Mouse (Mus musculus) CH12.LX (cell line): ENCODE results near the gene Nkx2-5. TPM values are rescaled to one million over a fixed set of nuclear protein-coding genes. Genes with fewer than 3 reads are reported as not detected.

Experiments
- DNase-seq: peaks from one replicate; pipeline ENCODE4 v3.0.0-alpha.2; 2013; ENCODE audit errors: extremely low read depth
- H3K27ac ChIP-seq: 2 replicates; pipeline ENCODE4 v1.5.1; 2012; ENCODE audit warnings: low read depth, mild to moderate bottlenecking, control low read depth, moderate library complexity; ENCODE audit not compliant: insufficient read depth
- H3K27me3 ChIP-seq: replicated peaks from 2 replicates; pipeline ENCODE3; 2012; ENCODE audit warnings: inconsistent platforms
- H3K36me3 ChIP-seq, 2 experiments: replicated peaks in 1 of 2; 2 replicates each; pipeline versions ENCODE3 to v1.6.1; 2012; ENCODE audit warnings: inconsistent platforms in 1 of 2, low read length in 1 of 2, mild to moderate bottlenecking in 1 of 2, mixed read lengths in 1 of 2, moderate library complexity in 1 of 2; ENCODE audit not compliant: control insufficient read depth in 1 of 2, insufficient read depth in 1 of 2
- H3K4me1 ChIP-seq, 2 experiments: 2 replicates each; pipeline ENCODE4 v1.6.1; 2012; ENCODE audit warnings: inconsistent platforms in 1 of 2, moderate library complexity in 1 of 2; ENCODE audit not compliant: insufficient read depth in 2 of 2, control insufficient read depth in 1 of 2
- H3K4me2 ChIP-seq: 2 replicates; pipeline ENCODE4 v1.6.1; 2012; ENCODE audit warnings: low read depth, mild to moderate bottlenecking, control low read depth; ENCODE audit not compliant: poor library complexity, insufficient read depth, severe bottlenecking
- H3K4me3 ChIP-seq, 3 experiments: fragments of 150-350 bp in 1 of 3; sonication (generic) in 1 of 3; replicated peaks in 1 of 3; 2 replicates each; pipeline versions ENCODE3 to v1.5.1; 2011 to 2012; ENCODE audit warnings: low read depth in 2 of 3, low read length in 2 of 3, mild to moderate bottlenecking in 2 of 3, moderate library complexity in 2 of 3, control low read depth in 1 of 3, improper control_type of control experiment in 1 of 3, inconsistent platforms in 1 of 3, mixed read lengths in 1 of 3; ENCODE audit not compliant: poor library complexity in 1 of 3
- H3K79me2 ChIP-seq: replicated peaks from 2 replicates; pipeline ENCODE4 v1.6.1; 2012; ENCODE audit warnings: mild to moderate bottlenecking, moderate library complexity; ENCODE audit not compliant: control insufficient read depth, poor library complexity, insufficient read depth, severe bottlenecking; ENCODE audit errors: extremely low read depth
- H3K9ac ChIP-seq: 2 replicates; pipeline ENCODE4 v1.6.1; 2012; ENCODE audit warnings: low read depth, mild to moderate bottlenecking, control low read depth, moderate library complexity; ENCODE audit not compliant: insufficient read depth
- H3K9me3 ChIP-seq: replicated peaks from 2 replicates; pipeline ENCODE3; 2012; ENCODE audit warnings: low read length, inconsistent platforms, mixed read lengths
- CHD1 ChIP-seq: IDR thresholded peaks from 2 replicates; pipeline ENCODE4 v1.6.1; 2012; ENCODE audit warnings: low read depth, low read length, improper control_type of control experiment, inconsistent platforms
- CHD2 ChIP-seq: IDR thresholded peaks from 2 replicates; pipeline ENCODE4 v1.6.1; 2011; ENCODE audit warnings: low read length, improper control_type of control experiment
- CTCF ChIP-seq, 2 experiments: IDR thresholded peaks in 1 of 2; conservative IDR thresholded peaks in 1 of 2; 2 replicates each; pipeline ENCODE4 v1.5.1; 2011 to 2012; ENCODE audit warnings: low read depth in 2 of 2, low read length in 2 of 2, improper control_type of control experiment in 1 of 2, inconsistent platforms in 1 of 2, mild to moderate bottlenecking in 1 of 2, moderate library complexity in 1 of 2
- E2F4 ChIP-seq: IDR thresholded peaks from 2 replicates; pipeline ENCODE4 v1.6.1; 2011; ENCODE audit warnings: low read depth, low read length, improper control_type of control experiment; ENCODE audit not compliant: insufficient replicate concordance
- IRF4 ChIP-seq: IDR thresholded peaks from 2 replicates; pipeline ENCODE4 v1.6.1; 2014; ENCODE audit warnings: low read depth, mild to moderate bottlenecking, inconsistent platforms, low read length, improper control_type of control experiment
- JUND ChIP-seq: conservative IDR thresholded peaks from 2 replicates; pipeline ENCODE4 v1.6.1; 2011; ENCODE audit warnings: low read depth, low read length, improper control_type of control experiment
- KAT2A ChIP-seq: IDR thresholded peaks from 2 replicates; pipeline ENCODE4 v1.6.1; 2012; ENCODE audit warnings: low read length, improper control_type of control experiment, inconsistent platforms; ENCODE audit not compliant: insufficient replicate concordance
- MAFK ChIP-seq: IDR thresholded peaks from 2 replicates; pipeline ENCODE4 v1.6.1; 2011; ENCODE audit warnings: low read length, improper control_type of control experiment; ENCODE audit not compliant: insufficient replicate concordance
- MEF2A ChIP-seq: IDR thresholded peaks from 2 replicates; pipeline ENCODE4 v1.6.1; 2014; ENCODE audit warnings: low read depth, mild to moderate bottlenecking, inconsistent platforms, low read length, improper control_type of control experiment, borderline replicate concordance
- MYC ChIP-seq: IDR thresholded peaks from 2 replicates; pipeline ENCODE4 v1.6.1; 2011; ENCODE audit warnings: low read depth, mild to moderate bottlenecking, improper control_type of control experiment, low read length
- NELFE ChIP-seq: IDR thresholded peaks from 2 replicates; pipeline ENCODE4 v1.6.1; 2011; ENCODE audit warnings: low read depth, low read length, improper control_type of control experiment
- NRF1 ChIP-seq: IDR thresholded peaks from 2 replicates; pipeline ENCODE4 v1.6.1; 2014; ENCODE audit warnings: low read depth, mild to moderate bottlenecking, inconsistent platforms, low read length, improper control_type of control experiment, moderate library complexity
- PAX5 ChIP-seq: IDR thresholded peaks from 2 replicates; pipeline ENCODE4 v1.6.1; 2012; ENCODE audit warnings: low read length, inconsistent platforms, mixed read lengths
- POLR2A ChIP-seq: IDR thresholded peaks from 2 replicates; pipeline ENCODE4 v1.6.1; 2011; ENCODE audit warnings: low read depth, mild to moderate bottlenecking, improper control_type of control experiment, low read length
- TCF12 ChIP-seq: IDR thresholded peaks from 2 replicates; pipeline ENCODE4 v1.6.1; 2014; ENCODE audit warnings: low read depth, mild to moderate bottlenecking, inconsistent platforms, low read length, improper control_type of control experiment
- ZKSCAN1 ChIP-seq: IDR thresholded peaks from 2 replicates; pipeline ENCODE4 v1.6.1; 2012; ENCODE audit warnings: low read depth, inconsistent platforms, low read length, improper control_type of control experiment, borderline replicate concordance
- ZMIZ1 ChIP-seq: IDR thresholded peaks from 2 replicates; pipeline ENCODE4 v1.6.1; 2012; ENCODE audit warnings: low read depth, mild to moderate bottlenecking, inconsistent platforms, low read length, improper control_type of control experiment
- ZNF384 ChIP-seq: IDR thresholded peaks from 2 replicates; pipeline ENCODE4 v1.6.1; 2012; ENCODE audit warnings: low read depth, low read length, improper control_type of control experiment, inconsistent platforms
- dilution Hi-C: fragments of 300-500 bp; cut with MboI; formaldehyde crosslinking; loops from 2 replicates; pipeline ENCODE4 v1.14.3; 2020; ENCODE audit warnings: low sequenced_read_pairs; ENCODE audit not compliant: extremely low pct_unique_long_range_greater_than_20kb, extremely low pct_ligation_motif_present
- in situ Hi-C: fragments of 300-500 bp; cut with MboI; formaldehyde crosslinking; loops from 3 replicates; pipeline ENCODE4 v1.14.3; 2019; ENCODE audit warnings: low sequenced_read_pairs, low pct_ligation_motif_present, low pct_unique_long_range_greater_than_20kb, mixed read lengths
- polyA plus RNA-seq: library from polyadenylated mRNA; unstranded; fragments of >175 nt; gene quantifications from 2 replicates; pipeline ENCODE4 v1.2.1, GENCODE M21; 2012; ENCODE audit warnings: low read depth; ENCODE audit not compliant: insufficient read length
- total RNA-seq, 2 experiments: library from RNA; depleted of rRNA; stranded (reverse); fragments of 300-350 nt in 1 of 2; fragments of >200 nt in 1 of 2; gene quantifications; 2 replicates each; pipeline ENCODE4 v1.2.3; 2012 to 2014

Gene Nkx2-5
- total and polyA plus RNA-seq, 3 experiments = not detected

DNA sequence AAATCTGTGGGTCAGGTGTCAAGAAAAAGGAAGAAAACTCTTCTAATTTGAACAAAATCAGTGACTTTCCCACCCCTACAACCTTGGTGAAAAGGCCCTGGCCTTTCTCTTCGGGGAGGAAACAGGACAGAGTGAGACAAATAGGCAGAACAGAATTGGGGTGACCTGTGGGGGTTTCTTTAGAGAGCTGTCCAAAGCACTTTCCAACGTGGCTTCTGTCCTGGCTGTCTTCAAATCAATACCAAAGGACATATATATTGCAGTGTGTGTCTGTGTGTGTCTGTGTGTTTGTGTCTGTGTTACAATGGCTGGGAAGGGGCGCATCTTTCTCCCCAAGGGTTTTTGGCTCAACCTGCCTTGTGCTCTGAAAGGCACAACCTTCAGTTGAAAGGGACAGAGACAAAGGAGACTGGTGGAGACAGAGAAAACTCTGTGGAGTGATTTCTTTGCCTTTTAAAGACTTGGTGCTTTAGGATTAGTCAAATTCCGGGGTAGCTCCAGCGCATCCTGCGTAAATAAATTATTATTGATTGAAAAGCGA lies 1.0 kb downstream of the Nkx2-5 start:
- H3K4me3 ChIP-seq = no peak overlapping the region
- dilution Hi-C loops (no loop called here), in situ Hi-C loops (no loop called here)
- peaks cover 0 to 6% of the 10 kb centered on the region in 2 experiments; a peak in 2 of 4 replicates for H3K4me1 ChIP-seq
- H3K4me2 ChIP-seq = no peak overlapping the region
- peaks cover 11% of the 10 kb centered on the region for H3K9me3 ChIP-seq
- TF ChIP-seq NELFE (no peak), ZNF384 (no peak), ZMIZ1 (no peak), PAX5 (no peak), MAFK (no peak), IRF4 (no peak), CHD2 (no peak), POLR2A (no peak), E2F4 (no peak), TCF12 (no peak), KAT2A (no peak), MYC (no peak), MEF2A (no peak), JUND (no peak)
- no peaks in the 10 kb centered on the region for H3K79me2 ChIP-seq
- no peak overlapping the region for H3K9ac ChIP-seq
- H3K27me3 ChIP-seq = no peaks in the 10 kb centered on the region
- no peaks in the 10 kb centered on the region for H3K36me3 ChIP-seq
- no peak overlapping the region for H3K27ac ChIP-seq
- no peak for DNase-seq

DNA sequence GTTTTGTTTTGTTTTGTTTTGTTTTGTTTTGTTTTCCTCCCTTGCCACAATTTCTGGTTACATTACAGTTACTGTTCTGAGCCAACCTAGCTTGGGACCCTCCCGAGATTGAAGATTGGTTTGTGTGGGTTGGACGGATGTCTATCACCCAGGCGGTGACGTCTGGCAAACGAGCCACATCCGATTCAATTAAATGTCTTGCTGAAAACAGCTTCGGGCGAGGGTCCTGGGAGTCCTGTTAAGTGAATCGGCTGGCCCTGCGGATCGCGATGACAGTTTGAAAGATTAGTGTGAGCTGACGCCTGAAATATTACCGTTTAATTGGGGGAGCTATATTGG lies 1.6 kb downstream of the Nkx2-5 start:
- no peaks in the 10 kb centered on the region for H3K36me3 ChIP-seq
- peaks cover 0 to 6% of the 10 kb centered on the region in 2 experiments; a peak in 2 of 4 replicates for H3K4me1 ChIP-seq
- dilution Hi-C loops = no loop called here
- DNase-seq = no peak
- H3K4me2 ChIP-seq = no peak overlapping the region
- H3K9me3 ChIP-seq = peaks cover 12% of the 10 kb centered on the region
- no peaks in the 10 kb centered on the region for H3K79me2 ChIP-seq
- in situ Hi-C loops = no loop called here
- TF ChIP-seq JUND (no peak), PAX5 (no peak), NELFE (no peak), CTCF (conservative IDR thresholded peaks at IDR 0.05 in 1 of 2, IDR thresholded peaks at IDR 0.05 in 1 of 2; ENCODE audit: low read depth in 2 of 2, low read length in 2 of 2) (no peak), NRF1 (no peak), ZKSCAN1 (no peak), CHD1 (no peak)
- H3K27ac ChIP-seq = no peak overlapping the region
- H3K27me3 ChIP-seq = no peaks in the 10 kb centered on the region
- no peak overlapping the region for H3K9ac ChIP-seq
- H3K4me3 ChIP-seq = no peak overlapping the region
